12 mouse cellular contexts compared by ENCODE assay signal in the genomic region with DNA sequence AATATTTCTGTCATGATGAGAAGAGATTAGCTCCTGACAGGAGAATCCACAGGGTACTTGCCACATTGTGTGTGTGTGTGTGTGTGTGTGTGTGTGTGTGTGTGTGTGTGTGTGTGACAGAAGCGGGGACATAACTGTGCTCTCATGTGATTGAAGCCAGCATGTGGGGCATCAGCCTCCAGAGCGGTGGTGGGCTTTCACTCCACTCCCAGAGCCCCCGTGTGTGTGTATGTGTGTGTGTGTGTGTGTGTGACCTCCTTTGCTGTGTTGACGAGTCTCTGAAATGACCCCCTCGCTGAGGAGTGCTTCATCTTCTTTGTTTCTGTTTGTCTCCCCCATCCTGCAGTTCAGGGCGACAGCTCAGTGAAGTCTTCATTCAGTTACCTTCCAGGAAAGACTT.
DNase-seq lines count a peak whose midpoint lies in the region; ATAC-seq lines count a peak whose summit lies in the region.
"Had no signal": no experiment of that assay in that cellular context is flagged by ENCODE, and none has a peak within 500 bp of the region (broad histone marks: within the 10 kb centered on the region; RNA-seq: fewer than 3 reads in every experiment).

No protein-coding gene starts in this region.

- no peak overlapping the region for H3K4me3 ChIP-seq in forebrain, embryonic 14.5 days (ENCODE audit: low read depth, low read length)
- H3K4me3 ChIP-seq in limb, embryonic 12.5 days (replicated peaks) = no peak overlapping the region
- H3K4me3 ChIP-seq in neural tube, embryonic 15.5 days (replicated peaks) = no peak overlapping the region
- H3K4me3 ChIP-seq: megakaryocyte, embryonic 14.5 days had no signal

- ATAC-seq in forebrain, embryonic 14.5 days = peak; percentile 56
- no peak for ATAC-seq in limb, embryonic 12.5 days (ENCODE audit: insufficient number of reproducible peaks, insufficient read depth, low FRiP score, low TSS enrichment, low read depth)
- peak; percentile 64 for ATAC-seq in neural tube, embryonic 15.5 days (ENCODE audit: low FRiP score)
- no peak for ATAC-seq in CD4-positive, CD25-positive, alpha-beta regulatory T cell, adult 4 months

- peak overlapping the region; percentile 53 for H3K9ac ChIP-seq in forebrain, embryonic 14.5 days (ENCODE audit: low read length)
- H3K9ac ChIP-seq in limb, embryonic 12.5 days (replicated peaks) = no peak overlapping the region
- no peak overlapping the region for H3K9ac ChIP-seq in neural tube, embryonic 15.5 days (replicated peaks)

- H3K36me3 ChIP-seq in forebrain, embryonic 14.5 days (ENCODE audit: control insufficient read depth, insufficient read depth, low read length) = peaks cover 38% of the 10 kb centered on the region
- H3K36me3 ChIP-seq in limb, embryonic 12.5 days = peaks cover 56% of the 10 kb centered on the region
- peaks cover 23% of the 10 kb centered on the region for H3K36me3 ChIP-seq in neural tube, embryonic 15.5 days

- H3K9me3 ChIP-seq in forebrain, embryonic 14.5 days (replicated peaks; ENCODE audit: control insufficient read depth, low read length) = no peaks in the 10 kb centered on the region
- no peaks in the 10 kb centered on the region for H3K9me3 ChIP-seq in limb, embryonic 12.5 days
- no peaks in the 10 kb centered on the region for H3K9me3 ChIP-seq in neural tube, embryonic 15.5 days (replicated peaks)
- H3K9me3 ChIP-seq: megakaryocyte, embryonic 14.5 days had no signal

- 16% methylated on average over 6 of the region's 6 CpGs for WGBS in forebrain, embryonic 14.5 days
- WGBS in limb, embryonic 12.5 days = 75% methylated on average over 6 of the region's 6 CpGs
- WGBS in neural tube, embryonic 15.5 days = 18% methylated on average over 6 of the region's 6 CpGs

- H3K4me2 ChIP-seq in forebrain, embryonic 14.5 days (ENCODE audit: low read length) = peak overlapping the region; percentile 44
- H3K4me2 ChIP-seq in limb, embryonic 12.5 days = no peak overlapping the region
- peak overlapping the region; percentile 46 for H3K4me2 ChIP-seq in neural tube, embryonic 15.5 days

- H3K27me3 ChIP-seq in forebrain, embryonic 14.5 days (replicated peaks; ENCODE audit: control insufficient read depth, insufficient read depth, low read length) = no peaks in the 10 kb centered on the region
- H3K27me3 ChIP-seq in limb, embryonic 12.5 days = no peaks in the 10 kb centered on the region
- H3K27me3 ChIP-seq in neural tube, embryonic 15.5 days (replicated peaks) = no peaks in the 10 kb centered on the region
- H3K27me3 ChIP-seq: megakaryocyte, embryonic 14.5 days had no signal

- DNase-seq in embryo, embryonic 11 days = peak; percentile 23
- DNase-seq in embryo, embryonic 10.5 days (ENCODE audit: low spot score) = no peak
- peak; percentile 66 for DNase-seq in forebrain, embryonic 14.5 days (ENCODE audit: low spot score)
- DNase-seq in thymus, postnatal 25 days = no peak
- no peak for DNase-seq in ovary, adult 18-20 months (ENCODE audit: low spot score)
- DNase-seq: cerebellum, adult 9-11 months; kidney, postnatal 10 days; lung, adult 18-20 months had no signal

- H3K4me1 ChIP-seq in forebrain, embryonic 14.5 days (ENCODE audit: control insufficient read depth, insufficient read depth, low read length) = peaks cover 24% of the 10 kb centered on the region
- peaks cover 9% of the 10 kb centered on the region for H3K4me1 ChIP-seq in limb, embryonic 12.5 days (replicated peaks)
- peaks cover 36% of the 10 kb centered on the region for H3K4me1 ChIP-seq in neural tube, embryonic 15.5 days

- peak overlapping the region; percentile 98 for H3K27ac ChIP-seq in forebrain, embryonic 14.5 days (ENCODE audit: low read depth, low read length)
- H3K27ac ChIP-seq in limb, embryonic 12.5 days = peak overlapping the region; percentile 70; the same call in 1 of the 2 replicates
- peak overlapping the region; percentile 93 for H3K27ac ChIP-seq in neural tube, embryonic 15.5 days (replicated peaks)

Comparison
In these comparisons a context has a peak if more than half of its experiments do, and no peak if none do; other contexts are left out.
1. DNase-seq: peak in embryo, embryonic 11 days (single experiment) and forebrain, embryonic 14.5 days (single experiment); none in embryo, embryonic 10.5 days (single experiment), thymus, postnatal 25 days (single experiment) and ovary, adult 18-20 months (single experiment).
2. ATAC-seq: peak in forebrain, embryonic 14.5 days (single experiment) and neural tube, embryonic 15.5 days (single experiment); none in limb, embryonic 12.5 days (single experiment) and CD4-positive, CD25-positive, alpha-beta regulatory T cell, adult 4 months (single experiment).
3. Peak in every context shown above with its lines, with median percentiles within 50 percentile points of each other: H3K27ac ChIP-seq.